Mouse (Mus musculus) central nervous system, embryonic 11.5 days (tissue): ENCODE measurements around the gene Olfr171. TPM values are rescaled to one million over a fixed set of nuclear protein-coding genes. Genes with fewer than 3 reads are reported as not detected.

Source experiments
- polyA plus RNA-seq: library from polyadenylated mRNA; depleted of rRNA; stranded (reverse); fragments of >200 nt; gene quantifications from 2 replicates; pipeline ENCODE4 v1.2.3, GENCODE M21; 2012; rRNA removed

Olfr171 gene
- not detected in 2 replicates for polyA plus RNA-seq

GRCm38 (mm10) chr16:19629816-19630215 lies at the start of gene Olfr171:
TSS of gene Olfr171 (minus strand) at chr16:19629916.

GRCm38 (mm10) chr16:19611782-19612181 lies 17.9 kb downstream of the Olfr171 start, which contains the start of gene Olfr170:
TSS of gene Olfr170 (minus strand) at chr16:19611882.

Other genes starting within 250 kb of the Olfr171 start
- not detected in 2 replicates for gene Olfr165, start 206.8 kb downstream of the Olfr171 start, polyA plus RNA-seq
- gene Olfr166, start 146.2 kb downstream of the Olfr171 start, polyA plus RNA-seq: not detected in 2 replicates
- not detected in 2 replicates for gene Olfr167, start 107.7 kb downstream of the Olfr171 start, polyA plus RNA-seq
- not detected in 2 replicates for gene Olfr168, start 94.4 kb downstream of the Olfr171 start, polyA plus RNA-seq
- gene Olfr169, start 58.1 kb downstream of the Olfr171 start, polyA plus RNA-seq: not detected in 2 replicates
- gene Olfr170, start 18.0 kb downstream of the Olfr171 start, polyA plus RNA-seq: not detected in 2 replicates
- gene Lamp3, start 76.5 kb upstream of the Olfr171 start, polyA plus RNA-seq: 0.02 TPM in 1 of 2 replicates, not detected in the other
- gene B3gnt5, start 130.3 kb upstream of the Olfr171 start, polyA plus RNA-seq: 12.4 and 27.4 TPM in 2 replicates